Mouse (Mus musculus): ENCODE data around the gene Tnnt2. TPM values are rescaled to one million over a fixed set of nuclear protein-coding genes. Genes with fewer than 3 reads are reported as not detected.

The Tnnt2 gene
- total RNA-seq, 2 experiments from 2014 or later, result 6,684 to 7,230 TPM

DNA sequence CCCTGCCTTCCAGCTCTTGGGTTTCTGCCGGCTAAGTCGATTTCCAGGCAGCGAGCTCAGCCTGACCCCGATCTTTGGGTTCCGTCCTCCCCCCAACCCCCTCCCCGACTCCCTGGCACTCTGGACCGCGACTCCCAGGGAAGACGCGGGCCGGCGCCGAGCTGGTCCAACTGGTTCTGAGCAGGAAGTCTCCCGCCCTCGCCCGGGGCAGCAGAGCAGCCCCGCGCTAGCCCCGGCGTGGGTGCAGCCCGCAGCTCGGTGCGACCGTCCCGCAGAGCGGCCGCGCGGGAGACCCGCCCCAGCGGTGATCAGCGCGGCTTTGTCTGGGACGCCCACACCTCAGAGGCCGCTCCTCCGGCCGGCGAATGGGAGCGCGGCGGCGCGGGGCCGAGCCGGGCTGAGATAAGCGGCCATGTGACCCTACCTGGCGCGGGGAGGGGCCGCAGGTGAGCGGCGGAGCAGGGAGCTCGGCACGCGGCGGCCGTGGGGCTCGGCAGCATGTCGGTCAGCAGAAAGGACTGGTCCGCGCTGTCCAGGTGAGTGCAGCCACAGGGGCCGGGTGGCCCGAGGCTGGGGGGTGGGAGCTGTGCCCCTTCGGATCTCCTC is 17.6 kb upstream of the Tnnt2 start, which contains the start of gene Lad1:
Gene Lad1, plus strand, starts transcription at position 118 of the 606 bp plus-strand sequence.
- DNase-seq, result peak; percentile 26

DNA sequence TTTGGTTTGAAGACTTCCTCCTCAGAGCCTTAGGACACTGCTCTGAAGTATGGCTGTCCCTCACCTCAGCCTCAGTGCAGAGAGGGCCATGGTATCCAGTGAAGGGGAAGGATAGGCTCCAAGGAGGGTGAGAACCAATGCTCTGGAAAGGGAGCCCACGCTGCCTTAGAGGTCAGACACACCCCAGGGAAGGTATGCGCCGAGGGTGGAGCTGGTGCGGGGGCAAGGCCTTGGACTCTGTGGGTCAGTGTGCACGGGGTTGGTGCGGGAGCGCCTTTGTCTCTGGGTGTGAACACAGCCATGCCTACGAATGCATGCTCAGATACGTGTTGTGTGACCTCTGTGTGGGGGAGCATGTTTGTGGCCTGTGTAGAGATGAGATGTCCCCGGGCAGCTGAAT is 16.1 kb upstream of the Tnnt2 start:
- no peak for DNase-seq

DNA sequence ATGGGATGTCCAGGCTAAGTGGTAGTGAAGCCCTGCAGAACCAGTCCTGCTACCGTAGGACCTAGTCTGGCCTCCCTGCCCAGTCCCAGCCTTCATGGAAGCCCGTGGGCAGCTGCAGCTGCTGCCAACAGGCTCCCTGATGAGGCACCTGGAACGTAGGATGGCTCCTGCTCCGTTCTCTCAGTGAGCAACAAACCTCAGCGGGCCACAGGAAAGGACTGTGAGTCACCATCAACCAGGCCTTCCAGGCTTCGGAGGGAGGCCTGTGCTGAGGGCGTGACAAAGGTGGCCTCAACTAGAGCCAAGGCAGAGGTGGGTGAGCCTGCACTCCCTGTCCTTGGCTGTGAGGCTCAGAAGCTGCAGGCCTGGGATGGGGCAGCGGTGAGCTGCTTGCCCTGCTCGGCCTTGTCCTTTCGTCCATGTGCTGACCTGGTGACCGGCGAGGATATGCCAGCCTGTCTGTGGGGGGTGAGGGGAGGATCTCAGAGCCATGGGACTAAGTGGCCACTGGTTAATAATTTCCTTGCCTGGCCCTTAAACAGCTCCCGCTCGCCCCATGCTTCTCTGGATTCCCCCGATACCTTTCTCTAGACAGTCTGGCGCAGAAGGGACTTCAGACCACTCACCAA is 15.3 kb upstream of the Tnnt2 start:
- DNase-seq, result no peak

DNA sequence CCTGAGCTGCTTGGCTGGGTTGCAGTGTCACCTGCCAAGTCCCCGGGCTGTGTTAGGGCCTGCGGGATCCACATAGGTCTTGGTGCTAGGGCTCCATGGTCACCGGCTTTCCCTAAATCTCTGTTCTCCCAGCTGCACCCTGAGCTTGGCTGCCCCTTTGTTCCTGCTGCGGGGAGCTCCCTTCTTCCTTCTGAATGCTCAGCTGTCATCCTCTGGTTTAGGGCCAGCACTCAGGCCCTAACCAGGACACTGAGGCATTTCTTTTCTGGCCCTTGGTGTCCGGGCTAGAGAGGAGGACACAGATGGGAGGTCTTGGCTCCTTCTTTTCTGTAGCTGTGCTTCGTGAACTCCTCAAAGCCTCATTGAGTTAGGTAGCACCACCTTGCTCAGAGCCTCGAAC is 14.4 kb upstream of the Tnnt2 start:
- DNase-seq, result no peak

DNA sequence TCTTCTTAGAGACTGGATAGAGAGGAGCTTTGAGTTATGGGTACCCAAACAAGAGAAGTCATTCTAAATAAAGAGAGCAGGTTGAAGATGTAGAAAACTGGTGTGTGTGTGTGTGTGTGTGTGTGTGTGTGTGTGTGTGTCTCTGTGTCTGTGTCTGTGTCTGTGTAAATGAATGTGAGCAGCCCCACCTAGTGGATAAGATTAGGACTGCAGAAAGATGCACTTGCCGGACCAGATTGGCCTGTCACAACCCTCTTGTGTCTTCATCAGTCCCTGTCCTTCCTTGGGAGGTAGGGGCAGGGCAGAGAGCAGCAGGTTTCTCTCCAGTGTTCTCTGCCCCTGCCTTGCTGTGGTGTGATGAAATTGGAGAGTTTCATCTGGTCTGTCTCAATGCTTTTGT is 7.2 kb upstream of the Tnnt2 start:
- peak; percentile 69 for DNase-seq

DNA sequence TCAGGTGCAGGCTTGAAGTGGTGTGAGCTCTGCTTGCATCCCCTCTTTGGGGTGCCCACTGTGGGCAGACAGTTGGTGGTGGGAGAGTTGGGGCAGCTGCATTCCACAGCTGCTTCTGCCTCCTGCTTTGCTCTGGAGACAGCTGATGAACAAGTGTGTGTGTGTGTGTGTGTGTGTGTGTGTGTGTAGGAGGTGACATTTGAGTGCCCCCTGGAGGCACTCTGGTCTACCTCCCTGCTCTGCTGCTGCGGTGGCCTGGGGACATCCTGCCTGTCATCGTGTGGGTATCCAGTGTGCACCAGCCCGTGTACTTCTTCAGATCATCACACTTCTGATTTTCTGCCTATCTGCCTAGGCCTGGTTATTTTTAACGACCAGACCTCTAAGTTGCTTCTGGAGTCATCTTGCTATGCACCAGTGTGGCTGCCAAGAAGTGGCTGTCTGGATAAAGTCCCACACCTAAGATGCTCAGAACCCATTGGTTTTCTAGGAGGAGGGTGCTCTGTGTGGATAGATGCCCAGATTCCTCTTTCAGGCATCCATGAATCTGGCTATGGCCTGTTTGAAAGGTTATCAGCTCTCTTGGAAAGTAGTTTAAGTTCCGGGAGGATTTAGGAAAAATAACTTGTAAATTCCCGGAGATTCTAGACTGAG is 1.8 kb upstream of the Tnnt2 start:
- no peak for DNase-seq

DNA sequence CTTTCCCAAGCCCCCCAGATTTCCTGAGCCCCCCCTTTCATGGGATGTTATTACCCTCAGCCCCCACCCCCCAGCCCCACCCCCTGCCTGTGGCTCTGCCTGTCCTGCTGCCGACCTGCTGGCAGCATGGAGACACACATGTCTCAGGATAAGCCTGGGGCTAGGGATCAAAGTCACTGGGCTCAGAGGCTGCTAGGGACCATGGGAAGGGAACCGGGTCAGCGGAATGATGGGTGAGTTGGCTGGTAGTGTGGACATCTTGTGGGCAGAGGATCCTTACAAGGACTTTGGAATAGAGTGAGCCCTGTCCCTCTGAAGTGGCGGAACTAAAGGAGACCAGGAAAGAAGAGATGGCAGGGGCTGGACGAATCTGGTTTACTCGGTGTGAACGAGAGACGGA is 1.2 kb upstream of the Tnnt2 start:
- DNase-seq, result no peak

DNA sequence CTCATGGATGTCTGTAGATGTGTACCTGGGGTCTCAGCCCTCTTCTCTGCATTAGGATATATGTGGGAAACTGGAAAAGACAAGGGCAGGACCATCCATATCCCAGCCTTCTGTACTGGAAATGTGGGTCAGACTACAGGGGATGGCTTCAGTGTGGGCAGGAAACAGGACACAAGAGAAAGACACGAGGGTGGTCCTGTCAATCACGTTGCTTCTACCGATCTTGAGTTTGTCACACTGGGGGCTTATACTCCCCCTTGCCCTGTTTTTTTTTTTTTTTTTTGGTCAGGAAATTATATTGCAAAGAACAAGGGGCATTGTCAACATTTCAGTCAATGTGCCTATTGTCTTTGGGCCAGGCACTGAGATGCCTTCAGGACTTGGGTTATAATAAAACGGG is 2.5 kb downstream of the Tnnt2 start:
- DNase-seq, result no peak

DNA sequence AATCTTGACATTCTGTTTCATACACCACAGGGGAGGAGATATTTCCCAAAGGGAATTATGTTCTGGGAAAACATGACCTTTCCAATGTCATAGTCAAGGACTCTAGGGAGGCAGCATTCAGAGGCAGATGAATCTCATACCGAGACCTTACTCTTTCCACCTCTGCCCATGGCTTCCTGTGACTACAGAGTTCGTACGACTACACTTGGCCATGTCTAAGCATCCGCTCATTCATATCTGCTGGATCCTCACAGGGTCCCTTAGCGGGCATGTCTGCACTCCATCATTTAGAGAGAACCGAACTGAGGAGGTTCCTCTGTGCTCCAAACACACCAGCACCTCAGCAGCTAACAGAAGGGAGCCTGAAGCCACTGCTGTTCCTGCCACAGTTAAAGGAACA is 2.9 kb downstream of the Tnnt2 start:
- peak; percentile 14 for DNase-seq

DNA sequence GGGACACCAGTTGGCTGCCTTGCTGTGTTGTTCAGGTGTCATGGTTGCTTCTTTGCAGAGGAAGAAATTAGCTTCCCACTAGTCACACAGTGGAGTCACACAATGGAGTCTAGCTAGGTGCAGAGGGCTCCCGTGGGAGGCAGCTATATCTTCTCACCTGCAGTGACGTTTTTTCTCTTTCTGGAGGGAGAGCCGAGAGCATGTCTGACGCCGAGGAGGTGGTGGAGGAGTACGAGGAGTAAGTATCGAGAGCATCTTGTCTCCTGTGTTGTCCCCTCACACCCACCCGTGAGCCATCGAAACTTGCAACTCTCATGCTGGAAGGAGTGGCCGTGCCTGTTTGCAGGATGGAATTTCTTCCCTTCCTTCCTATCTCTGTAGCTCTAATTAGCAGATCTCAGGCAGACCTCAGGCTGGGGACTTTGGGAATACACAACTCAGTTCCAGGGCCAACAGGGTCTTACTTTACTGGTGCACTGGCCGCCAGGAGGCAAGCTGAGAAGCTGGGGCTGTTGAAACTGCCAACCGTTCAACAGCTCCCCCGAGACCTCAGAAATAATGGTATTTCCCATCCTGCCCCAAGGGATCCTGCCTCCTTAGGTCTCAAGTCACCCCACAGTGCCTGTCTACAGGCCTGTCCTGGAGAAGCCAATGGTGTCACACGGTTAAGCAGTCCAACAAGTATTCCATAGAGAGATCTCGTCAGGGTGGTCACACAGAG is 4.7 kb downstream of the Tnnt2 start:
- peak; percentile 30 for DNase-seq

DNA sequence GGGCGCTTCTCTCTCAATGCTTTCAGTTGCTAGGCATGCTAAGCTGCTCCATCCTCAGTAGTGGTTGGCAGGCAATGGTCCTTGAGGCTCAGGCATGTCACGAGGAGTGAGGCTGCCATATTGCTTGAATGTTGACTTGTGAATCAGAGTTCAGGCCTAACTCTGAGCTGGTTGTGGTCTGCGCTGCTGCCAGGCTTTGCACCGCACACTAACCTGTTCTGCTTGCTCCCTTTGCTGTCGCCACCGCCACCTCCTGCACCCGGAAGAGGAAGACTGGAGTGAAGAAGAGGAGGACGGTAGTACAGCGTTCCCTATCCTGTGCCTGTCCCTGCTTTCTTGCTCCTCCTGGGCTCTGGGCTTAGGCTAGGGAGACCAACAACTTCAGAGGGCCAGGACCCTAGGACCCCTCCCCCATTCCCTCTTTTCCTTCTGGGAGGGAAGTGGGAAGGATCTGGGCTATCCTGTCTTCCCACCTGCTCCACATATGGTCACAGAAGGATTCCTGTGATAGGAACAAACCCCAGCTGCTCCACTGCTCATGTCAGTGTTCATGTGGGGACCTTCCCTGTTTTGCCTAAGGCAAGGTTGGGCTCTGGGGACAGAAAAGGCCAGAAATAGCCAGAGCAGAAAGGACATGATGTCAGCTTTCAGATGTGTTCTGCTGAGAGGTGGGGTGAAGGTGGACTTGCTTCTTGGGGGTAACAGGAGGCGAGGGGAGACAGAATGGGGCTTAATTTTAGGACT is 7.5 kb downstream of the Tnnt2 start:
- DNase-seq, result peak; percentile 21

DNA sequence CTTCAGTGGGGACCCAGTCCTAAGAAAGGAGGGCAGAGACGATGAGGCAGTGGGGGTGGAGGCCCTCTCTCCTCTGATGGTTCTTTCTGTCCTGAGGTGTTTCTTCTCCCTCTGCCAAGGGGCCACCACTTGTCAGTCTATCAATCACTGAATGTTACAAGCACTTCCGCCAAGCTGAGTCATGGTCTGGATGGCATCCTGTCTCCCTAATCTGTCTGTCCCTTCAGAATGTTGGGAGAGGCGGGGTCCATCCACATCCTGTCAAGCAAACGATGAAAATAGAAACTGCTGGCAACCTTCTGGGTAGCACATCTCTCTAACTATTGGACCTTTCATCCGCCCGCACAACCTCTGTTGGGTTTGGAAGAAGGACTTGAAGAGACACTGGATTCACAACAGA is 8.3 kb downstream of the Tnnt2 start:
- peak; percentile 62 for DNase-seq

DNA sequence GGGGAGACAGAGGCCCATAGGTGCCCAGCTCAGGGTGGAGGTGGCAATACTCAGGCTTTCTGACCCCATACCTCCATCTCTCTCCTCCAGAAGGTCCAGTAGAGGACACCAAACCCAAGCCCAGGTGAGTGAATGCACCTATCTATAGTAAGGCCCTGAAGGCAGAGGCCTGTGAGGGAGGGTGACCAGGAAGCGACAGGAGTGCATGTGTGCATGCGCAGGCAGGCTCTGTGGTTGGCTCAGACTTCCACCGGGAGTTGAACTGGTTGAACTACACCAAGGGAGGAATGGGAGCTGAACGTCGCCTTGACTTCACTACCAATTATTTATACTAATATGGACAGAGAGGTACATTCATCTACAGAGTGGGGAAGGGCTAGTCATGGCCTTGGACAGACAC is 10.5 kb downstream of the Tnnt2 start:
- no peak for DNase-seq

DNA sequence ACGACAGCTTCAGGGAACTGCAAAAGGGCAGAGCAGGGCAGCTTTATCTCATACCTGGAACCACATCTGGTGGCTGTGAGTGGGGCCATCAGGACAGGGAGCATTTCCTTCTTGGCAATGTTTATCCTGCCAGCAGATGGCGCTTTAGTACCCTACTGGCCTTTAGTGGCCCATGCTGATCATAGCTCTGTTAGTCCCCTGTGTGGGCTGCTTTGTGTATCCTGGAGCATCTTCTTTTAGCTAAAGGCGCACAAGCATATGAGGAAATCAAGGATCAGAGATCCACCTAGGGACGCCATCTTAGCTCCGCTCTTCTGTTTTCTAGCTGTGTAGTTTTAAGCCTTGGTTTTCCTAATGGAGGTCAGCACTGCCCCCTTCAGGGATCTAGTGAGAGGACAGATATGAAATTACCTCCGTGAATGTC is 11.0 kb downstream of the Tnnt2 start:
- peak; percentile 69 for DNase-seq

DNA sequence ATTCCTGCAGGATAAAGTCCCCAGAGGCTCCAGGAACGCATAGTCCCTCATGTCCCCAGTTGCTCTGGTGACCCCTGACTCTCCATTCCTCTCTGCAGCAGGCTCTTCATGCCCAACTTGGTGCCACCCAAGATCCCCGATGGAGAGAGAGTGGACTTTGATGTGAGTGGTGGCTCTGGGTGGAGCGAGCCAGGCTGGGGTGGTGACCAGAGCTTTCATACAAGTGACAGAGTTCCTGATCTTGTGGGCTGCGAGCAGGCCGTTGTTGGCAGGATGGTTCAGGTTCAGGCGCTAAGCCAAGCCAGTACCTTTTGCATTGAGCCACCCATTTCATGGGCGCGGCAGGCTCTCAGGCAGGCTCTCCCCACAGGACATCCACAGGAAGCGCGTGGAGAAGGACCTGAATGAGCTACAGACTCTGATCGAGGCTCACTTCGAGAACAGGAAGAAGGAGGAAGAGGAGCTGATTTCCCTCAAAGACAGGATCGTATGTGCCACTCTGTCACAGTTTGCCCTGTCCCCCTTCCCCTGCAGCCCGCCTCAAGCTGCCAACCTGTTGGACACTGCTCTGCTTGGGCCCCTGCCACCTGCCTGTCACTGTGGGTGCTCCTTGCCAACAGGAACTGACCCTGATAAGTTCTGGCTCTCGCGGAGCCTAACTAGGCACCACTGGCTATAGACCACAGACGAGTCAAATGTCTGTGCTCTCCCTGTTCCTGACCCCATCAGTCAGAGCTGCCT is 11.6 kb downstream of the Tnnt2 start:
- DNase-seq, result peak; percentile 80

DNA sequence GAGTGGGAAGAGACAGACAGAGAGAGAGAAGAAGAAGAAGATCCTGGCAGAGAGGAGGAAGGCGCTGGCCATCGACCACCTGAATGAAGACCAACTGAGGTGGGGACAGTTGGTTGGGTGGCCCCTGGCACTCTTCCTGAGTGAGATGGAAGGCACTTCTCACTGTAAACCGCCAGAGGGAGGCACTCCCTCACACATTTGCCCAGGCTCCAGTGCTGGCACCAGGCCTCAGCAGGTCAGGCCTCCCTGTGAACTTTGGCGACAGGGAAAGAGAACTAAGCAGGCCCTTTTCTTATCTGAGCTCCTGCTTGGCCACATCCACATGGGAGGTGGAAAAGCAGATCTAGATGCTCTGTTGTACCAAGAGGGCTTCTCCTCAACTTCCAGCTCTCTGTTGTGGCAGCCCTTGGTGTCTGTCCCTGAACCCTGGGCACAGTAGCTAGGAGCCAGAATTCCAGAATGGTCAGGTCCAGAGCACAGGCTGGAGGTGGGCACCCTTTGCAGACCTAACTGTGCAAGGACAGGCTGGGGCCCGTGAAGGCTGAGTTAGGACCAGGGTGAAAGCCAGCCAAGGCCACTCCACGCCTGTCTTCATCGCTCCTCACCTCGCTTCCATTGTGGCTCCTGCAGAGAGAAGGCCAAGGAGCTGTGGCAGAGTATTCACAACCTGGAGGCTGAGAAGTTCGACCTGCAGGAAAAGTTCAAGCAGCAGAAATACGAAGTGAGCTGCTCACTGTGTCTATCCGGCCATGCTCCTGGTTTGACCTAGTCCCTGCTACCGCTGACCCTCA is 14.8 kb downstream of the Tnnt2 start:
- DNase-seq, result peak; percentile 77

DNA sequence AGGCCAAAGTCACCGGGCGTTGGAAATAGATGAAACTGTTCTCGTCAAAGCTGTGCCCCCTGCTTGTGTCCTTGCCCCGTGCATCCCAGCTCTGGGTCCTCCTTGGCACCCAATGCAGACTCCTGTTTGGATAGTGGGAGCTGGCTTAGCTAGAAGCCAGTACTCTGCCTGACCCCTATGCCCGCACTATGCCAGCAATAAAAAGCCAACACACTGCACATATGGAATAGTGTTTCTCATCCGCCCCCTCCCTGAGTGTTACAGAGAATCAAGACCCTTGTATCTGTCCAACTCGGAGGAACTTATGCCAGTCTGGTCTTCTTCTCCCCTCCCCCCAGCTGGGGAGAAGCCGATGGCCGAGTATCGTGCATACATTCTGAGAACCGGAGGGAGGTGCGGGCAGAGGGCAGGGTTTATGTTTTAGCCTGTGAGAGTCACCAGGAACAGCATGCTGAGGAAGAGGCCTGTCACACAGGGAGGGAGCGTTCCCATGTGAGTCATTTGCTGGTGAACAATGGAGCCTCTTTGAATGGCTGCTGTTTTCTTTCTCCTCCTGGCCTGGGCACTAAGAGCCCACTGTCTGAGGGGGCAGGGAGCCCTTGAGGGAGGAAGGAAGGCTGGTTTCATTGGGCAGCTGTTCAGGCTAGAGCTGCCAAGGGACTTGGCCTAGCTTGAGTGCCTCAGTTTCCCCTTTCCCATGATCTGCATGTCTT is 16.0 kb downstream of the Tnnt2 start:
- peak; percentile 23 for DNase-seq

DNA sequence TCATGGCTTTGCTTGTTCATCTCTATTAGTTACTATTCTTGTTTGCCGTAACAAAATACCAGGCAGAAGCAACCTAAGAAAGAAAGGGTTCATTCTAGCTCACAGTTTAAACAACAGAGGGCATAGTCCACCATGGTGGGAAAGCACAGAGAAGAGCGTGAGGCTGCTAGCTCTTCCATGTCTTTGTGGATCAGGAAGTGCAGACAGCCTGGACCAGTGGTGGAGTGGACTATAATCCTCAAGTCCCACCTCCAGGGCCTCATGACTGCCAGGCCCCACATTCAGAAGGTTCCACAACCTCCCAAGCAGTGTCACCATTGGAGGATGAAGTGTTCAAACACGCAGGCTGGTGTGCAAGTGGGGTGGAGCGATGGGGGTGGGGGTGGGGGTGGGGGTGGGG is 17.0 kb downstream of the Tnnt2 start:
- peak; percentile 8 for DNase-seq

DNA sequence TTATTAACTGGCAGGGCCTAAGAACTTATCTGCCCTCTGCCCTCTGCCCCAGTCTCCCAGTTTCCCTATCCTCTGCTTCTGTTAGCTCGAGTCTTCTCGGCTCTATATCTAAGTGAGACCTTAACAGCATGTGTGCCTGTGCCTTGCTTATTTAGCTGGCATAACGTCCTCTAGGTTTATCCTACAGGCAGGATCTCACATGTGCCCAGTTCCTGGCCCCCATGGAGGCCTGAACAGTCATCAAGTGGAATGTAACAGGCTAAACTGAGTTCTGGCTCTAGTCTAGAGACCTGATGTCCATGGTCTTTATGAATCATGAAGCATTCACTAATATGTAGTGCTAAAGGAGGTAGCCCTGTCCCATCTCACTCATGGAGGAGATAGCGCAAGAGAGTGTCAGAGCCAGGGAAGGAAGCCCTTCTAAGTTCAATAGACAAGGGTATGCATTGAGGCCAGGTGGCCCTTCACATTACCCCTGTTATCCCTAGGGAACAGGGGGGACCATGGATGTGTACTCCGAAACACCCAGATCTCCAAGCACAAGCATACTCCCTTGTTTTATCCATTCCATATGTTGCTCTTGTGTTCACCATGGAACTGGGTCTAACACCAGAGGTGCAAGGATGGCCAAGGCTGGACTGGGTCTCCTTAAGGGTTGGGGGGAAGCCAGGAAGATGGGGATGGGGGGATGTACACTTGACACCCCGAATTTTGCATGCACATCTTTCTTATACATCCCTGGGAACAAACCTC is 18.6 kb downstream of the Tnnt2 start:
- peak; percentile 15 for DNase-seq

DNA sequence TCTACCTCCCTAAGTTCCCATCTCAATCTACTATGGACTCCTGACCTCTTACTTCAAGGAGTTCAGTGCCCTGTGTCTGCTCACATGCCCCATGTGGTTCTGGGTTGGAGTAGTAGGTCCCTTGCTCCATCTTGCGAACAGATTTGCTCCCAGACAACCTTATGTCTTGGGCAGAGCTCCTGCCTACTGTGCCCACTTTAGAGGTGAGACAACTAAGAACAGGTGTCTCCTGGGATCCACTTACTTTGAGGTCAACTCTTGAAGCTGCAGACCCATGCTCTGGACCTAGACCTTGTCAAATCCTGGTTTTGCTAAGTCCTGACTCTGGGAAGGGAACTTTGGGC is 19.2 kb downstream of the Tnnt2 start:
- peak; percentile 17 for DNase-seq

Data from heart, postnatal 4 days (tissue).